Mouse (Mus musculus) kidney, adult 2 months (tissue): Measurements from ENCODE around the gene Fbxw10.

Source experiments
- CTCF ChIP-seq: fragments of 200-500 bp; conservative IDR thresholded peaks from 2 replicates; pipeline ENCODE4 v1.5.1; 2011; ENCODE audit warnings: low read depth, mild to moderate bottlenecking, control low read depth, low read length, moderate library complexity, mixed read lengths; ENCODE audit not compliant: insufficient read depth, insufficient read length
- POLR2A ChIP-seq: fragments of 200-500 bp; IDR thresholded peaks from one replicate; pipeline ENCODE4 v1.6.1; 2011; ENCODE audit warnings: low read depth, low read length, control low read depth

GRCm38 (mm10) chr11:62883407-62883806, 36.5 kb downstream of the Fbxw10 start:
- TF ChIP-seq POLR2A (no peak), CTCF (no peak)
